Mouse (Mus musculus): ENCODE measurements around the gene Nfkbiz.

The Nfkbiz gene

GRCm38 (mm10) chr16:55804799-55805198 is 33.9 kb downstream of the Nfkbiz start:
- no peak for DNase-seq (ENCODE audit: low read depth, low spot score)

- no peak for DNase-seq (ENCODE audit: low read depth, low spot score)
These were observed 37.1 kb downstream of the Nfkbiz start for GRCm38 (mm10) chr16:55801629-55802028.

GRCm38 (mm10) chr16:55798845-55799244 is 39.9 kb downstream of the Nfkbiz start:
- DNase-seq (ENCODE audit: low read depth, low spot score): no peak

GRCm38 (mm10) chr16:55790326-55790725 is 48.4 kb downstream of the Nfkbiz start:
- no peak for DNase-seq (ENCODE audit: low read depth, low spot score)

GRCm38 (mm10) chr16:55789291-55789690 is 49.4 kb downstream of the Nfkbiz start:
- DNase-seq (ENCODE audit: low read depth, low spot score): no peak

- no peak for DNase-seq (ENCODE audit: low read depth, low spot score)
These were observed 50.0 kb downstream of the Nfkbiz start for GRCm38 (mm10) chr16:55788671-55789070.

- peak; percentile 25 for DNase-seq (ENCODE audit: low read depth, low spot score)
These were observed 51.2 kb downstream of the Nfkbiz start for GRCm38 (mm10) chr16:55787385-55788072.

GRCm38 (mm10) chr16:55784379-55784778 is 54.3 kb downstream of the Nfkbiz start:
- DNase-seq (ENCODE audit: low read depth, low spot score): peak; percentile 23

GRCm38 (mm10) chr16:55783923-55784322 is 54.8 kb downstream of the Nfkbiz start:
- no peak for DNase-seq (ENCODE audit: low read depth, low spot score)

GRCm38 (mm10) chr16:55782911-55783310 is 55.8 kb downstream of the Nfkbiz start:
- no peak for DNase-seq (ENCODE audit: low read depth, low spot score)

GRCm38 (mm10) chr16:55781809-55782208 is 56.9 kb downstream of the Nfkbiz start:
- no peak for DNase-seq (ENCODE audit: low read depth, low spot score)

- DNase-seq (ENCODE audit: low read depth, low spot score): no peak
These were observed 57.6 kb downstream of the Nfkbiz start for GRCm38 (mm10) chr16:55780958-55781558.

- DNase-seq (ENCODE audit: low read depth, low spot score): no peak
These were observed 62.4 kb downstream of the Nfkbiz start for GRCm38 (mm10) chr16:55776329-55776728.

- no peak for DNase-seq (ENCODE audit: low read depth, low spot score)
These were observed 68.5 kb downstream of the Nfkbiz start for GRCm38 (mm10) chr16:55770247-55770646.

Measured in R1 (cell line).